Mouse (Mus musculus): ENCODE measurements around the gene Agap1. TPM values are rescaled to one million over a fixed set of nuclear protein-coding genes. Genes with fewer than 3 reads are reported as not detected.

Gene Agap1
- polyA plus RNA-seq, 1 experiment from 2014 or later: 11.3 TPM

DNA sequence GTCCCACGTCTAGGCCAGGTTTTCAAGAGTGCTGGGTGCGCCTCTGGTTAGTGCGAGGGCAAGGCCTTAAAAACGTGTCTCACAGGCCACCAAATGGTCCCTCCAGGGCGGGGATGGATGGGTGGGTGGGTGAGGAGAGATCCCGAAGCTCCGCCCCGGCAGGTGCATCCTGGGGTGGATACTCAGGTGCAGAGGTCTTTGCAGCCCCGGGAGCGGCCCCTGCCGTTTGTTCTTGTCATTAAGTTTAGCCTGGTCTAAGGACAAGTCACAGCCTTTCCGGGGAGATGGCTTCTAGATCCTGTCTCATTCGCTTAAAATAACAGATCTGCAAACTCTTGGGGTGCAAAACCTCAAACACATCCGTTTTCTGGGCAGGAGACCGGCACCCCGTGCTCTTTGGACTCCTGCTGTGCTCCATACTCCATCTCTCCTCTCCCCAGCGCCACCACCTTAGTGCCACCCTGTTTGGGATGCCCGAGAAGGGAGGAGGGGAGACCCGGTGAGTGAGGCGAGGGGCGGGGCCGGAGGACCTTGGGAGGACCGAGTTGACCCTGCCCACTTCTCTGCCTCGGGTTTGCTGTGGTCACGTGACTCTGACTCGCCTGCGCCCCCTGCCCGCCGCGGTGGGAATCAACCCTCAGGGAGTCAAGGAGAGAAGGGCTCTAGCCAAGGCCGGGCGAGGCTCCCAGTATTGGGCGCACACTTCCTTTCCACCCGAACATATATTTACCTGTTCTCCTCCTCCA is 485.5 kb downstream of the Agap1 start:
- 3% methylated on average over 34 of the region's 34 CpGs for WGBS

DNA sequence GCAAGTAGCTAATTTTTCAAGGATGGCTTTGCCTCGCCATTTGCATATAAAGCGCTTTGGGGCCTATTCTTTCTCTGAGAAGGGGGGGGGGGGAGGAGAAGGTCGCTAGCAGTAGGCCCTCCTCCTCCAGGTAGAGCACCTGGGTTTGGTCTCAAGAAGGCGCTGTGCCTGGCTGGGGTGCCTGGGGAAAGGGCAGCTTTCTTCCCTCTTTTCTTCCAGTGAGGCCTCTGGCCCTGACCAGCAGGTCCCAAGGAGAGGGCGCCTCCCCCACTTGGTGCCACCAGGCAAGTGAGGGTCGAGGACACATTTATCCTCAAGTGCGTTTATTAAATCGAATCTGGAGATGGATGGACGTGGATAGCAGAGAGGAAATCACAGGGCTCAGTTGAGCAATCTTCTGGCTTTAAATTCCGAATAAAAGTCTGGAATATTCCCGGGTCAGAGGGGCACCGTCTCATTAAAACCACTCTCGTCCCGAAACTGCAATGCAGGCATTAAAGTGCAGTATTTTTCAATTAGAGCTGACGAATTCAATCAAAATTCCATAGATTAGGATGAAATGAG is 486.4 kb downstream of the Agap1 start:
- peak overlapping the region; percentile 36; the same call in 1 of the 2 replicates for H3K4me3 ChIP-seq (replicated peaks)
- H3K9ac ChIP-seq: no peak overlapping the region
- peaks cover 22% of the 10 kb centered on the region for H3K4me1 ChIP-seq
- peaks cover 98% of the 10 kb centered on the region for H3K27me3 ChIP-seq
- ATAC-seq (replicated peaks; ENCODE audit: low FRiP score): no peak
- no peaks in the 10 kb centered on the region for H3K9me3 ChIP-seq (replicated peaks)
- no peaks in the 10 kb centered on the region for H3K36me3 ChIP-seq
- no peak overlapping the region for H3K27ac ChIP-seq
- 11% methylated on average over 15 of the region's 15 CpGs for WGBS
- peak overlapping the region; percentile 56; the same call in 1 of the 2 replicates for H3K4me2 ChIP-seq

More for the DNA sequence above, 485.5 kb downstream of the Agap1 start:
- Histone ChIP-seq H3K4me2 (peak overlapping the region; percentile 47), H3K27ac (no peak overlapping the region), H3K9ac (no peak overlapping the region), H3K4me1 (peaks cover 22% of the 10 kb centered on the region), H3K4me3 (replicated peaks) (peak overlapping the region; percentile 24), H3K36me3 (no peaks in the 10 kb centered on the region), H3K9me3 (replicated peaks) (no peaks in the 10 kb centered on the region), H3K27me3 (peaks cover 98% of the 10 kb centered on the region)
- peak; percentile 63 for ATAC-seq (replicated peaks; ENCODE audit: low FRiP score)

DNA sequence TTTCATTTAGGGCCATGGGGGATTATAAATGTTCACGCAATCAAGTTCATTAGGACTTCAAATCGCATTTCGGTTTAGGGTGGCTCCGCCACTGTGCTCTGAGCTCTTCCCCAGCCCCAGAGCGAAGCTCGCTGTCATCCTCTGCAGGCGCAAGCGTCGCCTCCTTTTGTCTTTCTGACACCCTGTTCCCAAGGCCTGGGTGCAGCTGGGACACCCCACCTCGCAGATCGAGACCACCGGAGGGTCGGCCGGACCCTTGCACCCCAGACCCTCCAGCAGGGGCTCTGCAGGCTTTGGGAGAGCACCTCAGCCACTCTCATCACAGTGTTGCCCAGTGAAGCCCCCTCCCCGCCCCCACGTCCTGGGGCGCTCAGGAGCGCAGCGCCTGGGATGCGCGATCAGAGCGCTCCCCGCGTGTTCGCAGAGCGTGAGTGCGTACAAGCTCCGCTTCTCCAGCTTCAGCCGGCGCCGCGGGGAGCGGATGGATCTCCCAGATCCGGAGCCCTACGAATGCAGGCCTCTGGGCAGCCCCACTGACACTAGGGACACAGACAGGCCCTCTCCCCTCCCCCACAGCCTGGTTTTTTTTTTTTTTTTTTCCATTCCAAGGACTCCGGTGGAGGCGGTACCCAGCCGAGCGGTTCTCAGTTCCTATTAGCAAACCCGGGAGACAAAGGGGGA is 487.2 kb downstream of the Agap1 start:
- Histone ChIP-seq H3K36me3 (no peaks in the 10 kb centered on the region), H3K4me2 (peak overlapping the region; percentile 56), H3K9ac (no peak overlapping the region), H3K27me3 (peaks cover 95% of the 10 kb centered on the region), H3K27ac (no peak overlapping the region), H3K9me3 (replicated peaks) (no peaks in the 10 kb centered on the region), H3K4me1 (peaks cover 22% of the 10 kb centered on the region), H3K4me3 (replicated peaks) (peak overlapping the region; percentile 36)
- WGBS: under 1% methylated on average over 40 of the region's 40 CpGs
- no peak for ATAC-seq (replicated peaks; ENCODE audit: low FRiP score)

DNA sequence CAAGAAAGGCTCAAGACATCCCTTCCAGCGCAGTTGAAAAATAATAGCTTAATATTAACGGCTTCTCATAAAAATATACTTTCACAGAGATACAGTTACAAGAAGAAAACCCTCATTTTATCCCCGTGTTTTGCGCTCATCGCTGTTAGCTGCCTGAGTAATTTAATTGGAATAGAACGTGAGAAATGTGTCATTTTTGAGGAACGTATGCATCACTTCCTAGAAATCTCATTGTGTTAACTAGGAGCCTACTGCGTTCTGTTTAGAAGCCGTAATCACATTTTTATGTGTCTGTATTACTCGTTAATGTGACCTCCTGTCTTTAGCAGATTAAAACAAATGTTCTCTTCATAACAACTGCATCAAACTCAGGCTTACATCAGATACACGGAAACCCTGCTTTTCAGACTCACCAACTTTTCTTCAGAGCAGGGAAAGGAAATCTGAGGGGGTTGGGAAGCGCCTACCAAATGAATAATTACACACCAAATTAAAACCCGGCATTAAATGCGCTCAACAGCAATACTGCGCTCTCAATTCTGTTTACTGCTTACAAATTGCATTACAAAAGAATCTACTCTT is 487.9 kb downstream of the Agap1 start:
- peaks cover 95% of the 10 kb centered on the region for H3K27me3 ChIP-seq

DNA sequence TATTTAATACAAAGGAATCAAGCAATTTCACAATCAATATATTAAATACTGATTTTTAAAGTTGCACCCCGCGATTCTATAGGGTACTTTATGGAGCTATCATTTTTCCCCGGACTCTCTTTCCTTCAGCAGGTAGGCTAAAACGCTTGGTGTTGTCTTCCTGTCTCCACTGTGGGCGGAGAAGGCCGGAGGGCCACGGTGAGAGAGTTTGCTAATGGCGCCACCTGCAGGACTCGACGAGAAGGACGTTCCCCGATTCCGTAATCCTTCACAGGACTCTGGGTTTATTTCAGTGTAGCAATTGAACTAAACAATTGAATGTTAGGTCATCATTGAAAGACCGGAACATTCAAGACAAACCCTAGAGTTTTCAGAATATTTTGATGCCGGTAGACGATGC is 488.6 kb downstream of the Agap1 start:
- Histone ChIP-seq H3K4me2 (no peak overlapping the region), H3K4me1 (peaks cover 22% of the 10 kb centered on the region), H3K9me3 (replicated peaks) (no peaks in the 10 kb centered on the region), H3K27me3 (peaks cover 95% of the 10 kb centered on the region), H3K4me3 (replicated peaks) (no peak overlapping the region), H3K27ac (no peak overlapping the region), H3K36me3 (no peaks in the 10 kb centered on the region), H3K9ac (no peak overlapping the region)
- 3% methylated on average over 16 of the region's 16 CpGs for WGBS
- no peak for ATAC-seq (replicated peaks; ENCODE audit: low FRiP score)

More for the DNA sequence above, 487.9 kb downstream of the Agap1 start:
- Histone ChIP-seq H3K36me3 (no peaks in the 10 kb centered on the region), H3K9me3 (replicated peaks) (no peaks in the 10 kb centered on the region), H3K4me2 (peak overlapping the region; percentile 56), H3K4me3 (replicated peaks) (peak overlapping the region; percentile 36), H3K27ac (no peak overlapping the region), H3K4me1 (peaks cover 22% of the 10 kb centered on the region), H3K9ac (no peak overlapping the region)
- WGBS: 2% methylated on average over 15 of the region's 15 CpGs
- no peak for ATAC-seq (replicated peaks; ENCODE audit: low FRiP score)
